In genomic region chr15:94648430-94648829, GRCm38 (mm10) we compare ENCODE assay signal across 19 mouse cellular contexts. TPM values are rescaled to one million over a fixed set of nuclear protein-coding genes. Genes with fewer than 3 reads are reported as not detected.
DNase-seq lines count a peak whose midpoint lies in the region; ATAC-seq lines count a peak whose summit lies in the region.
"Had no signal": no experiment of that assay in that cellular context is flagged by ENCODE, and none has a peak within 500 bp of the region (broad histone marks: within the 10 kb centered on the region; RNA-seq: fewer than 3 reads in every experiment).

No protein-coding gene starts in this region.

- H3K4me3 ChIP-seq in heart, embryonic 10.5 days: no peak overlapping the region
- no peak overlapping the region for H3K4me3 ChIP-seq in heart, embryonic 12.5 days
- H3K4me3 ChIP-seq: embryonic facial prominence, embryonic 15.5 days; left cerebral cortex, adult 2 months had no signal

- DNase-seq in adrenal gland, adult 2 months: peak; percentile 14
- no peak for DNase-seq in adrenal gland, postnatal 36 days
- no peak for DNase-seq in heart, embryonic 10.5 days (ENCODE audit: low spot score)
- DNase-seq in left cerebral cortex, postnatal 4 days: peak; percentile 85
- DNase-seq in left cerebral cortex, postnatal 36 days (ENCODE audit: low spot score in 2 of 2): no peak
- DNase-seq in Muller cell, postnatal 12 days (ENCODE audit: inconsistent ontology term): peak; percentile 23
- DNase-seq in embryo, embryonic 11 days: no peak
- DNase-seq: adrenal gland, adult 8-10 months; forebrain, postnatal 0 days; gastrocnemius, postnatal 25 days; lung, postnatal 4 days; right cerebral cortex, postnatal 4 days; thymus, postnatal 14 days had no signal

- peaks cover 15% of the 10 kb centered on the region for H3K4me1 ChIP-seq in heart, embryonic 10.5 days
- H3K4me1 ChIP-seq in heart, embryonic 12.5 days (replicated peaks): peaks cover 11% of the 10 kb centered on the region

- 82% methylated on average over 8 of the region's 8 CpGs for WGBS in heart, embryonic 10.5 days
- 84% methylated on average over 8 of the region's 8 CpGs for WGBS in heart, embryonic 12.5 days

- no peak overlapping the region for H3K9ac ChIP-seq in heart, embryonic 12.5 days
- H3K9ac ChIP-seq: embryonic facial prominence, embryonic 15.5 days; forebrain, postnatal 0 days had no signal

- H3K9me3 ChIP-seq in heart, embryonic 10.5 days: no peaks in the 10 kb centered on the region
- no peaks in the 10 kb centered on the region for H3K9me3 ChIP-seq in heart, embryonic 12.5 days (replicated peaks)
- H3K9me3 ChIP-seq: embryonic facial prominence, embryonic 15.5 days had no signal

- intact Hi-C loops in left cerebral cortex, postnatal 4 days (cut with DNase I): no loop called here
- intact Hi-C loops in left cerebral cortex, postnatal 36 days (cut with DNase I): no loop called here

- H3K27ac ChIP-seq in heart, embryonic 10.5 days: 0 out of 2 replicates have a peak overlapping the region, but pooled peaks have one; percentile 29
- no peak overlapping the region for H3K27ac ChIP-seq in heart, embryonic 12.5 days (ENCODE audit: poor library complexity, severe bottlenecking)
- H3K27ac ChIP-seq: embryonic facial prominence, embryonic 15.5 days; left cerebral cortex, adult 2 months had no signal

- ATAC-seq in heart, embryonic 12.5 days (ENCODE audit: insufficient number of reproducible peaks, low FRiP score): no peak
- ATAC-seq: forebrain, postnatal 0 days; inflammation-experienced regulatory T-cells, adult 6 months had no signal

- H3K27me3 ChIP-seq in heart, embryonic 10.5 days (ENCODE audit: insufficient read depth, poor library complexity, severe bottlenecking): no peaks in the 10 kb centered on the region
- H3K27me3 ChIP-seq in heart, embryonic 12.5 days (replicated peaks): 0 out of 2 replicates have a peak, but pooled peaks cover 5% of the 10 kb centered on the region
- H3K27me3 ChIP-seq: embryonic facial prominence, embryonic 15.5 days had no signal

- H3K4me2 ChIP-seq in heart, embryonic 12.5 days: no peak overlapping the region
- H3K4me2 ChIP-seq: embryonic facial prominence, embryonic 15.5 days had no signal

- H3K36me3 ChIP-seq in heart, embryonic 10.5 days: no peaks in the 10 kb centered on the region
- no peaks in the 10 kb centered on the region for H3K36me3 ChIP-seq in heart, embryonic 12.5 days
- H3K36me3 ChIP-seq: embryonic facial prominence, embryonic 15.5 days had no signal

RNA-seq across cellular contexts. Expression of gene Tmem117, which starts 19.4 kb away (rescaled TPM):
- total RNA-seq in adrenal gland, adult 2 months (2021): 1 to 10 TPM; 2.5 to 7.1 TPM
- polyA plus RNA-seq in adrenal gland, adult 2 months (2012; rRNA removed): 0.26 and 0.30 TPM in 2 replicates
- 1 to 10 TPM; 4.2 to 5.1 TPM for total RNA-seq in adrenal gland, postnatal 36 days (2021)
- polyA plus RNA-seq in heart, embryonic 10.5 days (2016; fragmentation: Nextera tagmentation; extraction: Ambion mirVana): 0.73 and 1.8 TPM in 2 replicates
- polyA plus RNA-seq in heart, embryonic 12.5 days (2016; fragmentation: Nextera tagmentation; extraction: Ambion mirVana): 1.1 and 1.7 TPM in 2 replicates
- total RNA-seq in left cerebral cortex, postnatal 4 days (2021): 1 to 10 TPM; 9.5 to 9.9 TPM
- total RNA-seq in left cerebral cortex, postnatal 36 days (2021): 1 to 10 TPM; 8.0 to 8.4 TPM
- total RNA-seq: megakaryocyte-erythroid progenitor cell, adult 5-6 weeks had no signal
- polyA plus RNA-seq: liver, adult 2 months had no signal

RNA-seq across cellular contexts. Expression of gene Twf1, which starts 58.7 kb away (rescaled TPM):
- 100 to 1,000 TPM in 1 of 2 experiments, 10 to 100 TPM in 1; 99.3 to 104 TPM for total RNA-seq in adrenal gland, adult 2 months (2021)
- 22.7 and 27.5 TPM in 2 replicates for polyA plus RNA-seq in adrenal gland, adult 2 months (2012; rRNA removed)
- total RNA-seq in adrenal gland, postnatal 36 days (2021): 10 to 100 TPM; 92.6 to 95.1 TPM
- polyA plus RNA-seq in heart, embryonic 10.5 days (2016; fragmentation: Nextera tagmentation; extraction: Ambion mirVana): 57.1 and 61.5 TPM in 2 replicates
- polyA plus RNA-seq in heart, embryonic 12.5 days (2016; fragmentation: Nextera tagmentation; extraction: Ambion mirVana): 48.0 and 48.7 TPM in 2 replicates
- total RNA-seq in left cerebral cortex, postnatal 4 days (2021): 10 to 100 TPM; 51.4 to 52.5 TPM
- 10 to 100 TPM; 37.3 to 39.8 TPM for total RNA-seq in left cerebral cortex, postnatal 36 days (2021)

Comparison
In these comparisons a context has a peak if more than half of its experiments do, and no peak if none do; other contexts are left out.
1. DNase-seq: peak in adrenal gland, adult 2 months (single experiment), left cerebral cortex, postnatal 4 days (single experiment) and Muller cell, postnatal 12 days (single experiment); none in adrenal gland, postnatal 36 days (0 of 2), heart, embryonic 10.5 days (single experiment), left cerebral cortex, postnatal 36 days (0 of 2) and embryo, embryonic 11 days (single experiment).